18 mouse cellular contexts compared by ENCODE assay signal in genomic region chr11:6905630-6906029, GRCm38 (mm10).
"Had no signal": no experiment of that assay in that cellular context is flagged by ENCODE, and none has a peak within 500 bp of the region (broad histone marks: within the 10 kb centered on the region; RNA-seq: fewer than 3 reads in every experiment).

No protein-coding gene starts in this region.

- H3K9ac ChIP-seq: liver, embryonic 14.5 days; lung, embryonic 14.5 days; neural tube, embryonic 13.5 days; neural tube, embryonic 15.5 days had no signal

- H3K27me3 ChIP-seq: neural tube, embryonic 13.5 days; neural tube, embryonic 15.5 days had no signal

- H3K4me3 ChIP-seq: midbrain, embryonic 10.5 days; myocyte; neural tube, embryonic 13.5 days; neural tube, embryonic 15.5 days had no signal

- H3K4me2 ChIP-seq: lung, embryonic 14.5 days; neural tube, embryonic 13.5 days; neural tube, embryonic 15.5 days had no signal

- H3K27ac ChIP-seq: liver, embryonic 14.5 days; midbrain, embryonic 10.5 days; neural tube, embryonic 13.5 days; neural tube, embryonic 15.5 days had no signal

- H3K9me3 ChIP-seq: midbrain, embryonic 10.5 days; neural tube, embryonic 13.5 days; neural tube, embryonic 15.5 days had no signal

- DNase-seq: lung, adult 18-20 months; lung, embryonic 14.5 days; lung, postnatal 10 days; lung, postnatal 4 days; midbrain, embryonic 14.5 days; retina, postnatal 1 day; right cerebral cortex, adult 18-20 months; right cerebral cortex, postnatal 25 days; right cerebral cortex, postnatal 4 days; spleen, adult 18-20 months; thymus, adult 18-20 months; thymus, postnatal 25 days; thymus, postnatal 4 days had no signal

- H3K36me3 ChIP-seq: midbrain, embryonic 10.5 days; neural tube, embryonic 13.5 days; neural tube, embryonic 15.5 days had no signal
